Mouse (Mus musculus): ENCODE results near the gene Fignl1. TPM values are rescaled to one million over a fixed set of nuclear protein-coding genes. Genes with fewer than 3 reads are reported as not detected.

The Fignl1 gene
- polyA plus RNA-seq (2015; fragmentation: Nextera tagmentation; extraction: Ambion mirVana), result 26.1 and 29.9 TPM in 2 replicates

- Histone ChIP-seq H3K9me3 (no peaks in the 10 kb centered on the region), H3K27ac (replicated peaks) (peak within 1 kb of the TSS; percentile 96), H3K4me3 (peak within 1 kb of the TSS; percentile 62), H3K4me1 (peaks cover 14% of the 10 kb centered on the region), H3K27me3 (no peaks in the 10 kb centered on the region), H3K36me3 (0 out of 2 replicates have a peak, but pooled peaks cover 2% of the 10 kb centered on the region), H3K9ac (replicated peaks) (peak within 1 kb of the TSS; percentile 88), H3K4me2 (replicated peaks) (peak within 1 kb of the TSS; percentile 78)
- ATAC-seq (replicated peaks), result peak; percentile 96
- WGBS, result under 1% methylated on average over 53 of the region's 53 CpGs
Measured at GRCm38 (mm10) chr11:11808820-11809403, at the start of gene Fignl1. Gene Fignl1, minus strand, starts transcription at chr11:11808962.

GRCm38 (mm10) chr11:11856959-11857358, 48.2 kb upstream of the Fignl1 start:
- Histone ChIP-seq H3K4me1 (peaks cover 16% of the 10 kb centered on the region), H3K36me3 (no peaks in the 10 kb centered on the region), H3K27me3 (no peaks in the 10 kb centered on the region), H3K4me2 (replicated peaks) (no peak overlapping the region), H3K4me3 (no peak overlapping the region), H3K9ac (replicated peaks) (no peak overlapping the region), H3K27ac (replicated peaks) (no peak overlapping the region), H3K9me3 (no peaks in the 10 kb centered on the region)
- WGBS, result 95% methylated on average over 3 of the region's 3 CpGs
- ATAC-seq (replicated peaks), result no peak

GRCm38 (mm10) chr11:11855685-11856131, 46.9 kb upstream of the Fignl1 start:
- peak overlapping the region; percentile 39; the same call in 1 of the 2 replicates for H3K27ac ChIP-seq (replicated peaks)
- no peak overlapping the region for H3K4me3 ChIP-seq
- 13% methylated on average over 11 of the region's 11 CpGs for WGBS
- no peaks in the 10 kb centered on the region for H3K36me3 ChIP-seq
- peak; percentile 70; the same call in 1 of the 2 replicates for ATAC-seq (replicated peaks)
- no peak overlapping the region for H3K4me2 ChIP-seq (replicated peaks)
- no peaks in the 10 kb centered on the region for H3K9me3 ChIP-seq
- no peak overlapping the region for H3K9ac ChIP-seq (replicated peaks)
- no peaks in the 10 kb centered on the region for H3K27me3 ChIP-seq
- H3K4me1 ChIP-seq, result peaks cover 16% of the 10 kb centered on the region

- Histone ChIP-seq H3K27me3 (no peaks in the 10 kb centered on the region), H3K9me3 (no peaks in the 10 kb centered on the region), H3K4me3 (no peak overlapping the region), H3K4me2 (replicated peaks) (no peak overlapping the region), H3K27ac (replicated peaks) (peak overlapping the region; percentile 39; the same call in 1 of the 2 replicates), H3K9ac (replicated peaks) (no peak overlapping the region), H3K4me1 (peaks cover 18% of the 10 kb centered on the region), H3K36me3 (no peaks in the 10 kb centered on the region)
- ATAC-seq (replicated peaks), result no peak
- 20% methylated on average over 6 of the region's 6 CpGs for WGBS
Measured at GRCm38 (mm10) chr11:11855061-11855672, 46.4 kb upstream of the Fignl1 start.

- Histone ChIP-seq H3K27ac (replicated peaks) (no peak overlapping the region), H3K27me3 (no peaks in the 10 kb centered on the region)
- WGBS, result 62% methylated on average over 4 of the region's 4 CpGs
Measured at GRCm38 (mm10) chr11:11853731-11854461, 45.1 kb upstream of the Fignl1 start.

GRCm38 (mm10) chr11:11851957-11852505, 43.3 kb upstream of the Fignl1 start:
- ATAC-seq (replicated peaks), result no peak
- H3K27me3 ChIP-seq, result no peaks in the 10 kb centered on the region
- H3K27ac ChIP-seq (replicated peaks), result no peak overlapping the region
- no peaks in the 10 kb centered on the region for H3K36me3 ChIP-seq
- 79% methylated on average over 6 of the region's 6 CpGs for WGBS
- no peak overlapping the region for H3K4me3 ChIP-seq
- H3K9me3 ChIP-seq, result no peaks in the 10 kb centered on the region
- H3K4me1 ChIP-seq, result peaks cover 24% of the 10 kb centered on the region
- no peak overlapping the region for H3K4me2 ChIP-seq (replicated peaks)
- no peak overlapping the region for H3K9ac ChIP-seq (replicated peaks)

More at GRCm38 (mm10) chr11:11853731-11854461, 45.1 kb upstream of the Fignl1 start:
- Histone ChIP-seq H3K9me3 (no peaks in the 10 kb centered on the region), H3K36me3 (no peaks in the 10 kb centered on the region), H3K4me3 (no peak overlapping the region), H3K4me2 (replicated peaks) (no peak overlapping the region), H3K4me1 (peaks cover 24% of the 10 kb centered on the region), H3K9ac (replicated peaks) (no peak overlapping the region)
- ATAC-seq (replicated peaks), result no peak

- Histone ChIP-seq H3K27me3 (no peaks in the 10 kb centered on the region), H3K9ac (replicated peaks) (no peak overlapping the region), H3K4me3 (no peak overlapping the region), H3K36me3 (no peaks in the 10 kb centered on the region), H3K27ac (replicated peaks) (no peak overlapping the region), H3K4me1 (peaks cover 16% of the 10 kb centered on the region), H3K9me3 (no peaks in the 10 kb centered on the region), H3K4me2 (replicated peaks) (no peak overlapping the region)
- no peak for ATAC-seq (replicated peaks)
- WGBS, result 76% methylated on average over 6 of the region's 6 CpGs
Measured at GRCm38 (mm10) chr11:11850476-11851267, 41.9 kb upstream of the Fignl1 start.

DNA sequence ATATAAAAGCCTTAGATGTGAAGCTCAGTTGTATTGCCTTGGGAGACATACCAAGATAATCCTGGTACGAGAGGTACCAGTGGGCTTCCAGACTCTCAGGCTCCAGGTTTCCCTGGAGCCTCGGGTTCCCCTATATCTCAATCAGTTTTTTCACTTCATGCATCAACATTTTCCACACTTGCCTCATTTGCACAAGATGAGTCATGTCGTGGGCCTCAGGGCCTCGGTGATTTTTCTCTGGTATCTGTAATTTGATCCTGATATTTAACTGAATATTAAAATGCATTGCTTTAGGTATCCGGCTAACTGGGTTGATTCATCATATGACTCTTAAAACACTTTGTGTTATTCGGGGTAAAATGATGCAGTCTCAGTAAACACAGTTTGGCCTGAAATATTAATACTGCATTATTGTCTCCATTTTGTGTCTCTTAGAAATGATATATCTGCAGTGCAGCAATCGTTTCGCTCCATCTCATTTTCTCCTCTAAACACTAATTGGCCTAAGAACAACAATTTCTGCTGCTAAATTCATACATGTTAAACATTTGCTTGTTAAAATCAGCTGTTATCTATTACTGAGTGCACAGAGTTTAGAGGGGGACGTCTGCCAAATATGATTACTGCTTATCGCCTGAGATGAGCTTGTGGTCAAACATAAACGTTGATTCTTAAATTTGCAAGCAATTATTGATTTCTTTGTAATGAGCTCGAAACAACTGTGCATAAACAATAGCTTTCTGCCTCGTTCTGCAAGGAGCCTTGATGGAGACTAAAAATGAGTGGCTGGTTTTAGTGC, 41.0 kb upstream of the Fignl1 start:
- Histone ChIP-seq H3K4me1 (peaks cover 8% of the 10 kb centered on the region), H3K27ac (replicated peaks) (no peak overlapping the region), H3K9me3 (no peaks in the 10 kb centered on the region), H3K4me3 (no peak overlapping the region), H3K36me3 (no peaks in the 10 kb centered on the region), H3K4me2 (replicated peaks) (no peak overlapping the region), H3K9ac (replicated peaks) (no peak overlapping the region), H3K27me3 (no peaks in the 10 kb centered on the region)
- 62% methylated on average over 13 of the region's 13 CpGs for WGBS
- no peak for ATAC-seq (replicated peaks)

- no peak overlapping the region for H3K4me2 ChIP-seq (replicated peaks)
- no peaks in the 10 kb centered on the region for H3K9me3 ChIP-seq
- no peak overlapping the region for H3K4me3 ChIP-seq
- no peaks in the 10 kb centered on the region for H3K36me3 ChIP-seq
- H3K27ac ChIP-seq (replicated peaks), result no peak overlapping the region
- WGBS, result 91% methylated on average over 4 of the region's 4 CpGs
- H3K9ac ChIP-seq (replicated peaks), result no peak overlapping the region
- H3K27me3 ChIP-seq, result no peaks in the 10 kb centered on the region
- ATAC-seq (replicated peaks), result no peak
- H3K4me1 ChIP-seq, result peaks cover 8% of the 10 kb centered on the region; the same call in 1 of the 2 replicates
Measured at GRCm38 (mm10) chr11:11848467-11848866, 39.7 kb upstream of the Fignl1 start.

GRCm38 (mm10) chr11:11845044-11845443, 36.3 kb upstream of the Fignl1 start:
- no peak for ATAC-seq (replicated peaks)
- Histone ChIP-seq H3K9me3 (no peaks in the 10 kb centered on the region), H3K36me3 (no peaks in the 10 kb centered on the region), H3K27me3 (no peaks in the 10 kb centered on the region), H3K4me3 (no peak overlapping the region), H3K9ac (replicated peaks) (no peak overlapping the region), H3K27ac (replicated peaks) (no peak overlapping the region), H3K4me1 (peaks cover 5% of the 10 kb centered on the region; the same call in 1 of the 2 replicates), H3K4me2 (replicated peaks) (no peak overlapping the region)
- WGBS, result 61% methylated on average over 8 of the region's 8 CpGs
